Mouse (Mus musculus): Measurements from ENCODE around the gene Ppm1g. TPM values are rescaled to one million over a fixed set of nuclear protein-coding genes. Genes with fewer than 3 reads are reported as not detected.
A peak's percentile ranks its signal among the peaks of the same experiment; 100 is the strongest.

Ppm1g gene
- total RNA-seq, 2 experiments from 2014 or later, result 84.9 to 85.7 TPM

DNA sequence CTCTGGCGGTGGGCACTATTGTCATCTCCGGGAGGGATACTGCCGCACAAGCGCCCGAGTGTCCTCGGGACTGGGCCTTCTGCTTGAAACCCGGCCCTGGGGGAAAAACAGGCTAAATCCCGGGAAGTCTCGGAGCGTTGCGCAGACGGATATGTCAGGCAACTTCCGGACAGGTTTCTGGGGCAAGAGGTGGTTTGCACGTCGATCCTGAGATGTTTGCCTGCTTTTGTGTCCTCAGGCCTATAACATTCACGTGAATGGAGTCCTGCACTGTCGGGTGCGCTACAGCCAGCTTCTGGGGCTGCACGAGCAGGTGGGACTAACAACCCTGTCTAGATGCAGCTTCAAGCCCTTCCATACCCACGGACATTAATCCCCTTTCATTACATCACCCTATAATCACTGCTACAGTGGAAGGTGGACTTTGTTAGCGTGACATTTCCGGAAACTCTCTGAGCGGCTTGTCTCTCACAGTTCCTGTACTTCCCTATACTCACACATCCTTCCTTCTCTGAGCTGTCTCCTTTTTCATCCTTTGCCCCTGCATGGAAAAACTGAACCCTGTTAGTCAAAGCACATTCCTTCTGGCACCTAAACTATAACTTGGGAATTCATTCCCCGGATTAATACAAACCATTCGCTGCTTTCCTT, 26.7 kb downstream of the Ppm1g start:
- no peak for DNase-seq (ENCODE audit: low spot score in 2 of 2)

DNA sequence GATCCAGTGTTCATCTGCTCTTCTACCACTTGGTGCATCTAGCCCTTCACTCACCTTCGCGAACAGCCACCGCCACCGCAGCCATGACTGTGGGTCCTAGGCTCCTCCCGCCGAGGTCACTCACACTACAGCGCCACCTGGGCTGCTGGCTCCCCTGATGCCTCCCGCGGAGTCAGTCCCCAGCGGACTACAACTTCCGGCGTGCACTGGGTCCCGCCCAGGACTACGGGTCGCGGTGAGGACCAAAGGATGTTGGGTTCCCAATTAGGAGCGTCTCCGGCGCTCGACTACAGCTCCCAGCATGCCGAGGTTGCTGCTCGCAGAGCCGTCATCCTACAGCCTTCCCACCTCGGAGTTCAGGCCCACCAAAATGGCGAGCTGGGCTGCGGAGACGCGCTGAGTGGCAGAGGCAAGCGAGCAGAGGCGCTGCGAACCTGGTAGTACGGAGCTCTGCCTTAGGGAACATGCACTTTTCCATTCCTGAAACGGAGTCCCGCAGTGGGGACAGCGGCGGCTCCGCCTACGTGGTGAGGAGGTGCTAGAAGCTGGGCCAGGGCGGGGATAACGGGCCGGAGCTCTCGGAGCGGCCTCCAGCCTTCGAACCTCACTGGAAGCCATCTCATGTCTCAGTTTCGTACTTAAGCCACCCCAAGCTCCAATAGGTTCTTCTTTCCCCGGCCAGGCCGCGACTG, 27.4 kb downstream of the Ppm1g start, which contains the start of the genes Snx17 and Eif2b4:
Snx17 (plus strand) TSS at position 289 of the 692 bp plus-strand sequence.
Eif2b4 (minus strand) TSS at position 492 of the 692 bp plus-strand sequence.
- DNase-seq (ENCODE audit: low spot score in 2 of 2), result peak; percentile 98 to 100

DNA sequence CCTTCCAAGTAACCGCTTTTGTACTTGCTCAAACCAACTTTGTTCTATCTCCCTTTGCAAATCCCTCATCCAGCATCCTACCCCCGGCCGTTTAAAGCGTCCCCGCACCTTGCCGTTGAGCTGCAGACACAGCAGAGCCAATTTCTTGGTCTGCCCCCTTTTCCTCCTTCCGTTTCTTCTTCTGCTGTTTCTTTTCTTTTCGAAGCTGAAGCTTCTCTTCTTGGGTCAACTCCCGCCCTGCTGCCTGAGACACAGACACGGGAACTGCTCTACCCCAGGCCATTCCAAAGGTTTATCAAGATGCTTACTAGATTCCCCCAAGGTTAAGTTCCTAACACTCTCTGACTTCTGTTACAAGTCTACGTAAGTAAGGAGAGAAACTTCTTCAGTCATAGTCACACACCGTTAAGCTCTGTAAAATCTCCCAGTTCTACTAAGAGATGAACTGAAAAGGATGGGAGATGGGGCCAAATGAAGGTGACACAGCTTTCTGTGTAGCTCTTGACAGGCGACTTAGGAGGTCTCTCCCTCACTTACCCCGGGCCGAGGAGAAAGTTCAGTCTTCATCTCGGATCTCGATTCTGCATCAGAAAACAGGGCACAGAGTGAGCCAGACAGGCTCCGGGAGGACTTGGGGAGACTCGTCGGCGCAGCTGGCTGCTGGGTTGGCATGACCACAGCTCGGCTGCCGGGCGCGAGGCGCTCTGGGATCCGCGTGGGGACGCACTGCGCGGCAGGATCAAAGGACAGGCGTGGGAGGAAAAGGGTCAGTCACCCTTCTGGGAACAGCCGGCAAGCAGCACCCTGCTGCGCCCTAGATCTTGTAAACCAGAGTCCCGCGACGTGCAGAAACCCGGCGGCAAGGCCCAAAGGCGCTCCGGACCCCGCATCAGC, 28.2 kb downstream of the Ppm1g start:
- no peak for DNase-seq (ENCODE audit: low spot score in 2 of 2)

DNA sequence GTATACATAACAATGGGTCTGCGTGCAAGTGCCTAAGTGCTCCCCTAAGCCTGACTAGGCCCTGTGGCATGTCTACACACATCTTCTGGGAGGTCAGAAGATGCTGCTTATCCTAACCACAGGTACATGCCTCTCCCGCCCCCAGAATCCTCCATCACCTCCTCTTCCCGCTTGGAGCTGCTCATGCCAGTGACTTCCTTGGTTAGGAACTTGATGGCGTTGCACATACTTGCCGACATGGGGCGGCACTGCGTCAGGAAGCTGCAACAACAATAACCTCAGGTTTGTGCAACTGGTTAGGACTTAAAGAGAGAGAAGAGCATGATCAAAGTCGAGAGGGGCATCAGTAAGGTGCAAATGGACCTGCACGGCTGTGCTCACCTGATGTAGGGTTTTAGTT, 30.3 kb downstream of the Ppm1g start:
- DNase-seq (ENCODE audit: low spot score in 2 of 2), result no peak

DNA sequence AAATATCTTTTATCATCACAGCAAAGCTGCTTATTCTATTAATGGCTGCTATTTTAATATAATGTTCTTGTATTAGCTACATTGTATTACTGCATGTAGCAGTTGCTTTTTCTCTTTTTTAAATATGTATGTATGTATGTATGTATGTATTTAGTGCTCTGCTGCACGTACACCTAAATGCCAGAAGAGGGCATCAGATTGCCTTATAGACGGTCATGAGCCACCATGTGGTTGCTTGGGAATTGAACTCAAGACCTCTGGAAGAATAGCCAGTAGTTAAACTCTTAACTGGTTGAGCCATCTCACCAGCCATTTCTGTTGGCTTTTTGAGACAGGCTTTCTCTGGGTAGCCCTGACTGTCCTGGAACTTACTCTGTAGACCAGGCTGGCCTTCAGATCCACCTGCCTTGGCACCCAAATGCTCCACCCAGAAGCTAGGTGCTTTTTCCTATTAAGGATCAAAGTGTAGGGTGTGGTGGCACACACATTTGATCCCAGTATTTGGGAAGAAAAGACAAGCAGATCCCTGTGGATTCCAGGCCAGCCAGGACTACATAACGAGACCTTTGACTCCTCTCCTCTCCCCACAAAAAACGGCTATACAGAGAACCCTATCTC, 32.2 kb downstream of the Ppm1g start:
- DNase-seq (ENCODE audit: low spot score in 2 of 2), result no peak

DNA sequence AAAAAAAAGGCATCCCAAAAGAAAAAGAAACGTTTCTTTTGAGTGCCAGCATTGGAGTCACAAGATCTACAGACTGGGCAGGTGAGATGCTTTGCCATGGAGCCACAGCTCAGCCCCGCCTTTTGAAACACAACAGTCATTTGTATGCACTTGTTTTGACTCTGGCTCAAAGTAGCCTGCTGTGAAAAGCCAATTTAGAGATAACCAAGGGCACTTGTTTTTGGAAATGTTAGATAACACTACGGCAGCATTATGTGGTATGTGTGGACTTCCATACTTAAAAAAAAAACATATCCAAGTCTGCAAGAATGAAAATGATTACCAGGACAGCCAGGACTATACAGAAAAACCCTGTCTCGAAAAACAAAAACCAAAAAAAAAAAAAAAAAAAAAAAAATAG, 36.8 kb downstream of the Ppm1g start:
- no peak for DNase-seq (ENCODE audit: low spot score in 2 of 2)

DNA sequence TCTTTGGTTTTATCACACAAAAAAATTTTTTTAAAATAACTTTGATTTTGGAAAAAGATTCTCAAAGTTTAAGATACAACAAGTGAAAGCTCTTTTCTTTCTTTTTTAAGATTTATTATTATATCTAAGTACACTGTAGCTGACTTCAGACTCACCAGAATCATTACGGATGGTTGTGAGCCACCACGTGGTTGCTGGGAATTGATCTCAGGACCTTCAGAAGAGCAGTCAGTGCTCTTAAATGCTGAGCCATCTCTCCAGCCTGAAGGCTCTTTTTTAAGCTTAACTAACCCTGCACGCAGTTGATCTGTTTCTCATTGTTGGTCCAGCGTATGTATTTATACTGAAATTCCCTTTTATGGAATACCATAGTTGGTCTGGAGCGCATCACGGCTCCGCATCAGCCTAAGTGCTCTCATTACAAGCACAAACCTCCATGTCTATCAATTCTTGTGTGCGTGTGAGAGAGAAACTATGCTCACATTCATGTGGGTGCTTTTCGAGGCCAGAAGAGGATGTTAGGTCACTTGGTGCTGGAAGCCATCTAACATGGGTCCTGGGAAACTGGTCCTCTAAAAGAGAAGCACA, 39.2 kb downstream of the Ppm1g start:
- DNase-seq (ENCODE audit: low spot score in 2 of 2), result no peak

DNA sequence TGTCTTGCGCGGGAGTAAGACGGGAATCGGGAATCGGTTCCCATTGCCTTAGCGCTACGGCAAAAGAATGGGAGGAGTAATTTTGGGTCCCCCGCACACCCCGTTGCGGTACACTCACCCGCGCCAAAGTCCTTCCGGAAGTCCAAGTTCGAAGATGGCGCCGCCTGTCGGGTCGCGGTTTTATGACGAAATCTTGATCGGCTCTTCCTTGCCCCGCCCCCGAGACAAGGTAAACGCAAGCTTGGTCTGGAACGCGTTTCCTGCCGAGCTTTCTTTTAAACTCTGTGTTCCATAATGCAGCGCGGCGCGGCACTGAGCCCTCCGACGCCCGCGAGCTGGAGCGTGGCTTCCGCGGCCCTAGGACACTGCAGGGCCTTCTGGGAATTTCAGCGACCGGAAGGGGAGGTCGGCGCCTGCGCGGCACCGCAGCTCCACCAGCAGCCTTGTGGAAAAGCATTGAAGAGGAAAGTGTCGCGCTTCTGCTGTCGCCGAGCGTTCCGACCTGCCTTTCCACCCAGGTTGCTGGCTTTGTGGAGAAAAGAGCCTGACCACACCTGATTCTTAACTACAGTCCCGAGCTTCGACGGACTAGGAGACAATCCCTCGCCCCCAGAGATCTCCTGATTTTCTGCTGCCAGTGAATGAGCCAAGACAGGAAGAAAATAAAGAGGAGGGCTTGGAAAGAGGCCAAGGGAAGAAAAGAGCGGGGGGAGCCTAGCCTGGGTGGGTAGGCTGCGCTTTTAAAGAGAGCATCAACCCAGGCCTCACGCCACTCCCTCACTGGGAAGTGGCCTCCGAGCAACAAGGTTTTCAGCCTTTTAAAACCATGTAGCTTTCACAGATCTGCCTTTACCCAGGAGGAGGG, 40.5 kb downstream of the Ppm1g start, which contains the start of the genes Gm29609 and Gtf3c2:
Gm29609 (minus strand) TSS at position 146 of the 865 bp plus-strand sequence.
Gtf3c2 (minus strand) TSS at position 379 of the 865 bp plus-strand sequence.
- DNase-seq (ENCODE audit: low spot score in 2 of 2), result peak; percentile 96 to 98

DNA sequence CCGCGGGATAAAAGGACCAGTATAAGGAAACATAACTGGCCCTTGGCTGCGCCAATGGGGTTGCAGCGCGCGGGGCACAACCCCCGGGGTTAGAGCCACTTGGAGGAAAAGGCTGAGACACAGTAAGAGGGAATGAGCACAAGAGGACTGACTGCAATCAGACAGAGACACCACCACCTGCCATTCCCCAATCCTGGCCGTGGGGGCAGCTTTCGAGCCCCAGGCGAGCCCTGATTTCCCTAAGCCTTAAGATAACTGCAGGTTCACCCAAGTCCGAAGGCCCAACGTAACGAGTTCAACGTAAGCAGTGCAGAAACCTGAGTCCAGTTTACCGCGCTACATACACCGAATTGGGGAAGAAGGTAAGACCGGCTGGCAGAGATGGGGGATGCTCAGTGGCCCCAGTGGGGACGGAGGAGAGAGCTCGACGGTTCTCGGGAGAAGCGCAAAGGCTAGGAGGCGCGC, 41.2 kb downstream of the Ppm1g start:
- DNase-seq (ENCODE audit: low spot score in 2 of 2), result no peak

DNA sequence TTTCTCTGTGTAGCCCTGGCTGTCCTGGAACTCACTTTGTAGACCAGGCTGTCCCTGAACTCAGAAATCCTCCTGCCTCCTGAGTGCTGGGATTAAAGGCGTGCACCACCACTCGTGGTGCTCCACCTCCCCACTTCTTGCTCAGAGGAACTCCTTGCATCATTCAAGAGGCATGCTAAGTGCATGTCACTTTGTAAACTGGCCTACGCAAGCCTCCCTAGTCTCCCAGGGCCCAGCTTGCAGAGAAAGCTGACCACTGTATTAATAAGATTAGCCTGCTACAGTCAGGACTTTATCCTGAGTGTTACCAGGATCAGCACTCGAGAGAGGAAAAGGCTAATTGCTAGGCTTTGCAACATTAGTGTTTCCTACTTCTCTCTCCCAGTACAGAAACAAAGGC, 51.9 kb downstream of the Ppm1g start:
- DNase-seq (ENCODE audit: low spot score in 2 of 2), result no peak

DNA sequence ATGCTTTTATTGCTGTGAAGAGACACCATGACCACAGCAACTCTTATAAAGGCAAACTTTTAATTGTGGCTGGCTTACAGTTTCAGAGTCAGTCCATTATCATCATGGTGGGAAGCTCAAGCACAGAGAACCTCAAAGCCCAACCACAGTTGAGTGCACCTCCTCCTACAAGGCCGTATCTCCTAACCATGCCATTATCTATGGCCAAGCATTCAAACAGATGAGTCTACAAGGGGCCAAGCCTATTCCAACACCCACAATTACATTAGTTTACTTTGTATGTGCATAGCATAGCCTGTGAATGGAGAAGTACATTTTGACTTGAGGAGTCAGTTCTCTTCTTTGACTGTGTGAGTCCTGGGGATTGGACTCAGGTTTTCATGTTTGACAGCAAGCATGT, 55.6 kb downstream of the Ppm1g start:
- no peak for DNase-seq (ENCODE audit: low spot score in 2 of 2)

DNA sequence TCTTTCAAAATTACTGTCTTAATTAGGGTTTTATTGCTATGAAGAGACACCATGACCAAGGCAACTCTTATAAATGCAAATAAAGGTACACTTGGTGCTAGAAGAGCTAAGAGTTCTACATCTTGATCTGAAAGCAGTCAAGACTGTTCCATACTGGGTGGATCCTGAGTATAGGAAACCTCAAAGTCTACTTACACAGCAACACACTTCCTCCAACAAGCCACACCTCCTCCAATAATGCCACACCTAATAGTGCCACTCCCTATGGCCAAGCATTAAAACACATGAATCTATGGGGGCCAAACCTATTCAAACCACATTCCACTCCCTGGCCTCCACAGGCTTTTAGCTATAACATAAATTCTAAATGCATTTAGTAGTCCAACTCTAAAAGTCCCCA, 58.0 kb downstream of the Ppm1g start:
- DNase-seq (ENCODE audit: low spot score in 2 of 2), result no peak

DNA sequence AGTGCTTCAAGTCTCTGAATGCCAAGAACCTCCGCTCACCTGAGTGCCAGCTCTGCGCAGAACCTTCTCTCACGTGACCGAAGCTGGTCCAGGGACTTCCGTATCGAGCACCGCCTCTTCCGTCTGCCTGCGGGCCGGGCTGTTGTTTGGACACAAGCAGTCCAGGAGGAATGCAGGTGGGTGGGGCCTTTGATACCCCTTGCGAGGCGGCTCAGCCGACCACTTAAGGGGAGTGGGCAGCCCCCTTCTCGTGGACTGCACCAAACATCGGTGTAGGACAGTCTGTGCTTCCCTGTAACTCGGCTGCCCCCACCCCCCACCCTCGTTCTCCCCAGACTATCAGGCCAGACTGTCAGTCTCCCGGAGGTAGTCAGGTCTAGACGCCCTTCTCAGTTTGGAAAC, 66.3 kb downstream of the Ppm1g start, which contains the start of gene Mpv17:
Mpv17 (minus strand) TSS at position 100 of the 402 bp plus-strand sequence.
- peak; percentile 80 to 86 for DNase-seq (ENCODE audit: low spot score in 2 of 2)

DNA sequence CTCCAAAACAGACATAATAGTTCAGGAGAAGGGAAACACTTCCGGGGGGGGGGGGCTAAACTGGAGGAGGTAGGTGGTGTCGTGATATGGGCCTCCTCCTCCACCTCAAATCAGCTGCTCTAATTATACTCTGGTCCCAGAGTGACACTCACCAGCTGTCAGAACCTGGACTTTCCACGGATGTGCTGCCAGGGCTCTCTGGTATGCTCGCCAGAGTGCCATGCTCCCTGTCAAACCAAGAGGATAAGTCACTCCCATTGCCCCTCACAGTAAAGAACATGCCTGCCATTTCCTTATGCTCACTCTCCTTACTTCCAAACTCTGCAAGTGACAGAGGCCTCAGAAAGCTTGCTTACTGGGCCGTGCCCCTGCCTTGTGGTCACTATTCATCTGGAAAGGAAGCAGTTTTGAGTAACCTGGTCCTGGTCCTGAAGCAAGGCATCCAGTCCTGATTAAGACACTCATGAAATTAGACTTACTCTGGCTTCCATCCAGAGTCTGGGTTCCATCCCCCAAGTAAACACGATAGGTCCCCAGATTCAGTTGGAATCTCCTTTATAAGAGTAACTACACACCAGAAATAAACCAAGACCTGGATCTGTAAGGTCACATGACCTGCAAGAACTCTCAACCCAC, 66.9 kb downstream of the Ppm1g start:
- no peak for DNase-seq (ENCODE audit: low spot score in 2 of 2)

Other genes with a start within 250 kb of the Ppm1g start
- 10 to 100 TPM; 73.9 to 86.6 TPM for gene Atraid, start 172.4 kb downstream of the Ppm1g start, total RNA-seq (2021)
- 10 to 100 TPM; 12.4 to 13.3 TPM for gene Slc5a6, start 171.8 kb downstream of the Ppm1g start, total RNA-seq (2021)
- 10 to 100 TPM; 15.6 to 17.5 TPM for gene Cad, start 165.9 kb downstream of the Ppm1g start, total RNA-seq (2021)
- gene Dnajc5g, start 114.4 kb downstream of the Ppm1g start, total RNA-seq (2021), result not detected
- 10 to 100 TPM; 56.9 to 61.1 TPM for gene Slc30a3, start 112.5 kb downstream of the Ppm1g start, total RNA-seq (2021)
- gene Trim54, start 104.0 kb downstream of the Ppm1g start, total RNA-seq (2021), result not detected
- gene Ucn, start 81.9 kb downstream of the Ppm1g start, total RNA-seq (2021), result not detected
- 10 to 100 TPM; 41.3 to 46.9 TPM for gene Mpv17, start 66.4 kb downstream of the Ppm1g start, total RNA-seq (2021)
- 1 to 10 TPM; 1.2 to 4.2 TPM for gene Gm29609, start 40.8 kb downstream of the Ppm1g start, total RNA-seq (2021)
- 10 to 100 TPM; 61.2 to 64.7 TPM for gene Gtf3c2, start 40.5 kb downstream of the Ppm1g start, total RNA-seq (2021)
- 10 to 100 TPM; 79.5 to 80.3 TPM for gene Snx17, start 27.5 kb downstream of the Ppm1g start, total RNA-seq (2021)
- 10 to 100 TPM; 48.1 to 55.2 TPM for gene Eif2b4, start 27.3 kb downstream of the Ppm1g start, total RNA-seq (2021)
- gene Zfp513, start 18.4 kb downstream of the Ppm1g start, total RNA-seq (2021), result 10 to 100 TPM; 25.5 to 31.3 TPM
- gene Nrbp1, start 20.2 kb upstream of the Ppm1g start, total RNA-seq (2021), result 10 to 100 TPM; 77.7 to 79.7 TPM
- not detected for gene Gm9970, start 20.5 kb upstream of the Ppm1g start, total RNA-seq (2021)
- 1 to 10 TPM; 1.3 to 1.9 TPM for gene Krtcap3, start 31.0 kb upstream of the Ppm1g start, total RNA-seq (2021)
- gene Ift172, start 70.4 kb upstream of the Ppm1g start, total RNA-seq (2021), result 10 to 100 TPM; 76.4 to 83.3 TPM
- gene Fndc4, start 75.4 kb upstream of the Ppm1g start, total RNA-seq (2021), result 100 to 1,000 TPM; 160 to 164 TPM
- under 1 TPM; 0.21 to 0.53 TPM for gene Gckr, start 76.8 kb upstream of the Ppm1g start, total RNA-seq (2021)
- 10 to 100 TPM; 41.6 to 46.0 TPM for gene Zfp512, start 231.7 kb upstream of the Ppm1g start, total RNA-seq (2021)

Measured in layer of hippocampus, postnatal 14 days (tissue).